Mouse (Mus musculus) olfactory bulb, adult 2 months (tissue): ENCODE results near the gene Olfr957. TPM values are rescaled to one million over a fixed set of nuclear protein-coding genes. Genes with fewer than 3 reads are reported as not detected.

ENCODE experiments used
- H3K27ac ChIP-seq: fragments of 200-500 bp; 2 replicates; pipeline ENCODE4 v1.5.1; 2012; ENCODE audit warnings: low read depth, low read length; ENCODE audit not compliant: insufficient read depth
- H3K4me1 ChIP-seq: fragments of 200-500 bp; 2 replicates; pipeline ENCODE4 v1.6.1; 2012; ENCODE audit warnings: low read length; ENCODE audit not compliant: control insufficient read depth, insufficient read depth
- H3K4me3 ChIP-seq: fragments of 200-500 bp; 2 replicates; pipeline ENCODE4 v1.5.1; 2012; ENCODE audit warnings: mild to moderate bottlenecking, low read depth, low read length, moderate library complexity; ENCODE audit not compliant: insufficient read depth
- CTCF ChIP-seq: fragments of 200-500 bp; IDR thresholded peaks from 2 replicates; pipeline ENCODE4 v1.5.1; 2012; ENCODE audit warnings: low read depth, mild to moderate bottlenecking, low read length, moderate library complexity; ENCODE audit not compliant: insufficient read depth
- POLR2A ChIP-seq: fragments of 200-500 bp; IDR thresholded peaks from 2 replicates; pipeline ENCODE4 v1.6.1; 2012; ENCODE audit warnings: mild to moderate bottlenecking, low read depth, low read length, moderate library complexity; ENCODE audit not compliant: insufficient read depth
- WGBS: fragments of 180-500 bp; shearing (Covaris S2); methylation state at CpG from one replicate; pipeline ENCODE4 v1.1.7; 2018; 5-methylcytosine and 5-hydroxymethylcytosine counted together
- polyA plus RNA-seq: library from polyadenylated mRNA; stranded (reverse); fragments of >200 nt; gene quantifications from 2 replicates; pipeline ENCODE4 v1.2.4, GENCODE M21; 2012; ENCODE audit warnings: low replicate concordance; ENCODE audit not compliant: missing spikeins, insufficient read depth, insufficient read length

The Olfr957 gene
- polyA plus RNA-seq, result not detected in 2 replicates

- WGBS, result 68% methylated on average over 3 of the region's 3 CpGs
- no peak for TF ChIP-seq CTCF
- TF ChIP-seq POLR2A, result no peak
These were observed at the start of gene Olfr957 for GRCm38 (mm10) chr9:39515531-39515930. TSS of gene Olfr957 (minus strand) at chr9:39515809.

GRCm38 (mm10) chr9:39558349-39558647 is 42.7 kb upstream of the Olfr957 start:
- TF ChIP-seq POLR2A (no peak), CTCF (no peak)
- Histone ChIP-seq H3K4me3 (no peak overlapping the region), H3K4me1 (no peaks in the 10 kb centered on the region), H3K27ac (no peak overlapping the region)

More at GRCm38 (mm10) chr9:39515531-39515930, at the start of gene Olfr957:
- H3K4me3 ChIP-seq, result no peak within 1 kb of the TSS
- no peak within 1 kb of the TSS for H3K27ac ChIP-seq
- no peaks in the 10 kb centered on the region for H3K4me1 ChIP-seq

- H3K27ac ChIP-seq, result no peak overlapping the region
- 15% methylated on average over 3 of the region's 3 CpGs for WGBS
- TF ChIP-seq CTCF, result no peak
- no peak overlapping the region for H3K4me3 ChIP-seq
- no peaks in the 10 kb centered on the region for H3K4me1 ChIP-seq
These were observed 42.1 kb upstream of the Olfr957 start for GRCm38 (mm10) chr9:39557529-39558348.

- no peak within 1 kb of the TSS for H3K27ac ChIP-seq
- TF ChIP-seq CTCF (no peak), POLR2A (no peak)
- no peaks in the 10 kb centered on the region for H3K4me1 ChIP-seq
- no peak within 1 kb of the TSS for H3K4me3 ChIP-seq
- 59% methylated on average over 2 of the region's 2 CpGs for WGBS
These were observed 38.3 kb upstream of the Olfr957 start, which contains the start of gene Olfr958 for GRCm38 (mm10) chr9:39553946-39554345. TSS of gene Olfr958 (minus strand) at chr9:39554054.

DNA sequence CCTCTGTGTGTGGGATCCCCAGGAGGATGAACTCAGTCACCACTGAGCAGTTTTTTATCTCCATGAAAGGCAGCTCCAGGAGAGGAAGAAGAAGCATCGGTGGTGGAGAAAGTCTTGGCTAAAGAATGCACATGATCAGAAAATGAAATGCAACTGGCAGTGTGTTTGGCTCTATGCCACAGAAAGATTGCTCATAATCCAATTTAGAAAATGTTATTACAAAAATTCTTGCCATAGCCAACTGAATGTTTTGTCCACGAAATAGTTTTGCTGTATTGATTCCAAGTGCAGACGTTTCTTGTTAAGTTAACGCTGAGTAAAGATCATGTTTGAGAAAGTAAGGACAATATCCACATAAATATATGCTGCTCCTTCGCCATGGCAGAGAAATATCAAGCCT is 35.2 kb upstream of the Olfr957 start:
- H3K4me1 ChIP-seq, result no peaks in the 10 kb centered on the region
- WGBS, result 64% methylated on average over 5 of the region's 5 CpGs
- no peak for TF ChIP-seq CTCF
- no peak for TF ChIP-seq POLR2A
- H3K4me3 ChIP-seq, result no peak overlapping the region
- H3K27ac ChIP-seq, result no peak overlapping the region

DNA sequence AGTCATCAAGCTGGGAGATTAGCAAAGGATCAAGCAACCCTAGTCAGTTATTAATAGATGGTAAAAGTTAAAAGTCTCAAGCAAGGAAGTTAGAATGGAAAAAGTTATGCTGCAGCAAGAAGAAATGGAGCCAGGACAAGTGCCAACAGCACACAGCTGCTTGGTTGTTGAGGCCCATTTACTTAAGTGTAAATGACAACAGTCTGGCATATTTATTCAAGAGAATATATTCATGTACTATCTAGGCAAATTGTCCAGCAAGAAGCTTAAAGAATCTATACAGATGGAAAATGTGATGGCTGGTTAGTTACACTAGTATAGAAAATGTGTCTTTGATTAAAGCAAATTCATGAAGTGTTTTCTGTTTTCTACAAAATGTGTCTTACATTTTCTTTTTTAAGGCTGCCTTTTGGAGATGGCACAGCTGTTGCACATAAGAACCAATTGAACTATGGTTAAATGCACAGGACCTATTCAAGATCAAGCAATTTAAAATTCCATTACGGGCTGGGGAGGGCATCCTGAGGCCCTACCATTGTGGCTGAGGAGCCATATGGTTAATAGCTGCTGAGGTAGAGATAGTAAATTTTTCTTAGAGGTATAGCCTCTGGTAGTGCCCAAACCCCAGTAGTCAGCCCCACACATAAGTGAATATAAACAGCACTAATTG is 8.1 kb upstream of the Olfr957 start:
- no peak for TF ChIP-seq POLR2A
- TF ChIP-seq CTCF, result no peak
- H3K4me3 ChIP-seq, result no peak overlapping the region
- no peak overlapping the region for H3K27ac ChIP-seq
- H3K4me1 ChIP-seq, result no peaks in the 10 kb centered on the region
- WGBS, result 75% methylated on average over 1 of the region's 1 CpGs

DNA sequence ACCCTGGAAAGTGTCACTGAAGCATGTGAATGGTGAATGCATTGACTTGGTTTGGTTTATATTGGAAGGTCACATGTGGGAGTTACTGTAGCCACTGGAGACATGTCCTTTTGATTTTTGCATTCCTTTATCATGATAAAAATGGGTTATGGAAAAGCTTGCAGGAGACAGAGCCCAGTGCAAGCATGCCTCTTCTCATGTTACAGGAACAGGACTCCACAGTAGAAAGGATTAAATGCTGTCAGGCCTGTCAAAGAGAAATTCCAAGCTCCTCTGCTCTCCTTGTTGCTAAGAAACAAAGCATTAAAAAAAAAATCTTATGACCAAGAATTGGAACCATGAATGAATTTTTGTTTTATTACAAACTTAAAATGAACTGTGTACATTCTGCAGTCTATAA is 3.0 kb upstream of the Olfr957 start:
- TF ChIP-seq CTCF (no peak), POLR2A (no peak)
- no peaks in the 10 kb centered on the region for H3K4me1 ChIP-seq

GRCm38 (mm10) chr9:39509412-39509811 is 6.2 kb downstream of the Olfr957 start:
- WGBS, result 77% methylated on average over 9 of the region's 9 CpGs
- H3K27ac ChIP-seq, result no peak overlapping the region
- H3K4me3 ChIP-seq, result no peak overlapping the region
- no peaks in the 10 kb centered on the region for H3K4me1 ChIP-seq
- TF ChIP-seq POLR2A (no peak), CTCF (no peak)

More for the DNA sequence above, 3.0 kb upstream of the Olfr957 start:
- Histone ChIP-seq H3K4me3 (no peak overlapping the region), H3K27ac (no peak overlapping the region)

DNA sequence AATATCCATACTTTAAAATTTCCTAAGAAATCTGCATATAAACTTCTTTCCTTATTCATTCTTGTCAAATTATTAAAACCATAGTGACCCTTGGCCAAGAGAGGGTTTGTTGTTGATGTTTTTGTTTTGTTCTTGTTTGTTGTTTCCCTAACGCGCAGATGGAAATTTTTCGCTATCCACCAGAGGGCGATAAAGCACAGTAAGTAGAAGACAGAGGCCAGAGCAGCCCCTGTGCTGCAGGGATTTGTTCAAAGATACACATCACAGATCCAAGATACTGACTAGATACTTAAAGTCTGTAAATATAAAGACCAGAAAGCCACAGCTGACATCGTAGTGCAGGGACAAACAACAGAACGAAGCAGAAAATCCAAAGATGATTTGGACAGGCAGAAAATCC is 6.6 kb downstream of the Olfr957 start:
- H3K27ac ChIP-seq, result no peak overlapping the region
- H3K4me1 ChIP-seq, result no peaks in the 10 kb centered on the region
- no peak for TF ChIP-seq CTCF
- TF ChIP-seq POLR2A, result no peak
- 9% methylated on average over 6 of the region's 6 CpGs for WGBS
- H3K4me3 ChIP-seq, result no peak overlapping the region
